Mouse (Mus musculus) sigmoid colon, adult 10 weeks (tissue): ENCODE measurements around the gene Vmn2r57. TPM values are rescaled to one million over a fixed set of nuclear protein-coding genes. Genes with fewer than 3 reads are reported as not detected.

Source experiments
- polyA plus RNA-seq: library from polyadenylated mRNA; stranded (reverse); fragments of 350-450 nt; fragmentation: Illumina TruSeq; extraction: RNeasy Lipid Tissue Mini Kit (QIAGEN cat#74804); gene quantifications from one replicate; pipeline ENCODE4 v1.2.3, GENCODE M21; 2014; ENCODE audit warnings: low read depth, low replicate concordance

Vmn2r57 gene
- polyA plus RNA-seq, result 1.2 TPM

DNA sequence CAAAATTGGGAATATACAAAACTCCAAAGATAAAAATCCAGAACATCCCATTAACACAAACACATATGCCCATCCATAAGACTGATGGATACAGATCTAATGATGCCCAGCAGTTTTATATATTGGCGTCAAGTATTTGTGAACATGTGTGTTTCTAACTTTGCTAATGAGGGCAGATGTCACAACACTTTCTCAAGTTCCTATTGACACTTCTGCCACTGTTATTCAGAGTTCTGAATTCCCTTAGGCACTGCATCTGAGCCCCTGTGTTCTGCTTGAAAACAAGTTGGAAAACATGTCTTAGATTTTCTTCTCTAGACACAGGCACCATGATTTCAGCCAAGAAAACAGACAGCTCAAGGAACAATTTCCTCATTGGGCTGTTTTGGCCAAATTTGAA, at the start of gene Vmn2r57:
Gene Vmn2r57 (minus strand): TSS at position 101 of the 400 bp plus-strand sequence.

DNA sequence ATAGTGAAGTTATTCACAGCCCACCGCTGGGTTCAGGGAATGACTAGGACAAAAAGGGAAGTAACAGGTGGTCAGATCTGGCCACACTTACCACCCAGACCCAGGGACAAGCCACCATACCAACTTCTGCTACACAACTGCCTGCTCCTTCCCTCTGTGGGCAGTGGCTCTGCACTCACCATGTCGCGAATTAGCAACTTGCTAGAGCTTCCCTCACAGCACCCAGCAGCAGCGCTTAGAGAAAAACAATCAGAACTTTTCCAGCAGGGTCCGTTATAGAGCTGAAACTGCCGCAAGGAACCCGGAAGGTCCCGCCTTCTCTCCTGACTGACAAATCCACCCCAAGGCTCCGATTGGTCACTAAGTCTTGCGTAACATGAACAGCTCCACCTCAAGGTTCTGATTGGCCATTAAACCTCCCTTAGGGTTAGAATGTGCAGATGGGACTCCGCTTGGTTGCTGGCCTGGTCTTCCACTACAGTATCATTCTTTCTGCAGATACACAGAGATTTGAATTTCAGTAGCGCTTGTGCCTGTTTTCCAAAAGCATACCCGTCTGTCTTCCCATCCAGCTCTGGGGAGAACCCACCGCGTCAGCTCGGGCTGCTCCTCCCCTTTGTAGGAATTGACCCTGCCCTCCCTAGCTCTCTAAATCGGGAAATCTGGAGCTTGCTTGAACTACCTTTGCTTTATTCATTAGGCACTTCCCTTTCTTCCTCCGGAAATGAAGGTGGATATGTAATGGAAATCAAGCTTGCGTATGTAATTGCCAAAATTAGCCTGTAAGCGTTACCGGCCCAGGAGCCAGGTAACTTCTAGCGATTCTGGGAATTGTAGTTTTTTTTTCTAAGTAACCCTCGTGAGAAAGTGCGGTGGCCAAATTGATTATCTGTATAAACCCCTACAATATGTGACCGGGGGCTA, 55.2 kb downstream of the Vmn2r57 start, which contains the start of gene AI987944:
Gene AI987944 (minus strand): TSS at position 332 of the 924 bp plus-strand sequence.

Other genes with a start within 250 kb of the Vmn2r57 start
- gene AI987944, start 55.3 kb downstream of the Vmn2r57 start, polyA plus RNA-seq, result 65.6 TPM
- gene Gm20449, start 50.7 kb upstream of the Vmn2r57 start, polyA plus RNA-seq, result 0.22 TPM
- 44.8 TPM for gene AW146154, start 51.2 kb upstream of the Vmn2r57 start, polyA plus RNA-seq
- not detected for gene Gm6871, start 125.0 kb upstream of the Vmn2r57 start, polyA plus RNA-seq
- gene 2610021A01Rik, start 150.5 kb upstream of the Vmn2r57 start, polyA plus RNA-seq, result 35.9 TPM
- 62.5 TPM for gene Zfp788, start 184.5 kb upstream of the Vmn2r57 start, polyA plus RNA-seq